Mouse (Mus musculus): ENCODE results near the gene Map3k14.

GRCm38 (mm10) chr11:103246731-103247290 lies 20.5 kb downstream of the Map3k14 start:
- TF ChIP-seq CTCF (IDR thresholded peaks at IDR 0.05; ENCODE audit: low read depth, low read length) (no peak), POLR2A (IDR thresholded peaks at IDR 0.05; ENCODE audit: extremely low read depth, insufficient read depth, low read length) (no peak)

Measured in liver, adult 2 months (tissue).